Mouse (Mus musculus) spleen, adult 12 weeks (tissue): Measurements from ENCODE around the gene Atpaf1.

Experiments
- DNase-seq: peaks from one replicate; pipeline ENCODE4 v3.0.0; 2022; ENCODE audit warnings: low spot score

Gene Atpaf1

GRCm38 (mm10) chr4:115812326-115812725 is 27.7 kb downstream of the Atpaf1 start:
- DNase-seq, result no peak

- DNase-seq, result no peak
Observed at GRCm38 (mm10) chr4:115815606-115816005, 31.0 kb downstream of the Atpaf1 start.

GRCm38 (mm10) chr4:115820199-115820598 is 35.6 kb downstream of the Atpaf1 start:
- no peak for DNase-seq

GRCm38 (mm10) chr4:115820944-115821343 is 36.3 kb downstream of the Atpaf1 start:
- DNase-seq, result no peak

GRCm38 (mm10) chr4:115821431-115821830 is 36.8 kb downstream of the Atpaf1 start:
- no peak for DNase-seq

- no peak for DNase-seq
Observed at GRCm38 (mm10) chr4:115821928-115822327, 37.3 kb downstream of the Atpaf1 start.

GRCm38 (mm10) chr4:115824178-115824577 is 39.6 kb downstream of the Atpaf1 start:
- DNase-seq, result no peak

- no peak for DNase-seq
Observed at GRCm38 (mm10) chr4:115825271-115825670, 40.7 kb downstream of the Atpaf1 start.

- DNase-seq, result no peak
Observed at GRCm38 (mm10) chr4:115827066-115827465, 42.5 kb downstream of the Atpaf1 start.

GRCm38 (mm10) chr4:115827535-115827887 is 42.9 kb downstream of the Atpaf1 start:
- DNase-seq, result no peak

- DNase-seq, result peak; percentile 67
Observed at GRCm38 (mm10) chr4:115827888-115828571, 43.4 kb downstream of the Atpaf1 start, which contains the start of gene Mob3c. TSS of gene Mob3c (plus strand) at chr4:115828092.

GRCm38 (mm10) chr4:115828572-115828902 is 43.9 kb downstream of the Atpaf1 start:
- no peak for DNase-seq

GRCm38 (mm10) chr4:115830491-115830890 is 45.9 kb downstream of the Atpaf1 start:
- no peak for DNase-seq

GRCm38 (mm10) chr4:115831221-115831620 is 46.6 kb downstream of the Atpaf1 start:
- no peak for DNase-seq

- no peak for DNase-seq
Observed at GRCm38 (mm10) chr4:115832040-115832439, 47.4 kb downstream of the Atpaf1 start.

GRCm38 (mm10) chr4:115835576-115835975 is 51.0 kb downstream of the Atpaf1 start:
- no peak for DNase-seq

GRCm38 (mm10) chr4:115838196-115838595 is 53.6 kb downstream of the Atpaf1 start:
- no peak for DNase-seq

GRCm38 (mm10) chr4:115838696-115839641 is 54.4 kb downstream of the Atpaf1 start, which contains the start of gene Mknk1:
TSS of gene Mknk1 (plus strand) at chr4:115839198.
- DNase-seq, result peak; percentile 92

GRCm38 (mm10) chr4:115839956-115840355 is 55.3 kb downstream of the Atpaf1 start:
- no peak for DNase-seq

- DNase-seq, result no peak
Observed at GRCm38 (mm10) chr4:115840842-115841241, 56.2 kb downstream of the Atpaf1 start.

- DNase-seq, result no peak
Observed at GRCm38 (mm10) chr4:115846656-115847055, 62.0 kb downstream of the Atpaf1 start.

GRCm38 (mm10) chr4:115847377-115847776 is 62.8 kb downstream of the Atpaf1 start:
- no peak for DNase-seq

GRCm38 (mm10) chr4:115848083-115848482 is 63.5 kb downstream of the Atpaf1 start:
- no peak for DNase-seq
